Mouse (Mus musculus): ENCODE measurements around the gene Prkch. TPM values are rescaled to one million over a fixed set of nuclear protein-coding genes. Genes with fewer than 3 reads are reported as not detected.

Gene Prkch
- total RNA-seq, 2 experiments from 2014 or later, result 11.2 to 16.3 TPM

DNA sequence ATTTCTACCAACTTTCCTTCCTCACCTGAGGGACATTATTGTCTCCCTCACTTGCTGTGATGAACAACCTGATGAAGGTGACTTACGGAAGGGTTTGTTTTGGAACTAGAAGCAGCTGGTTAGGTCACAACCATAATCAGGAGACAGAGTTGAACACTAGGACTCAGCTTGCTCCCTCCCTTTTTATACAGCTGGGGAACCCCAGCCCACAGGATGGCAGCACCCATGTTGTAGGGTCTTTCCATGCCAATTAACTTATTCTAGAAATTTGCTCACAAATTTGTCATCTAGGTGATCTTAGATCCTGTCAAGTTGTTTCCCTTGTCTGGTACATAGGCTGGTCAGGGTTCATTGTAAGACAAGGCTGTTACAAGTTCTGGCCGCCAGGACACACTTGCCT, 130.7 kb downstream of the Prkch start:
- DNase-seq, result no peak

DNA sequence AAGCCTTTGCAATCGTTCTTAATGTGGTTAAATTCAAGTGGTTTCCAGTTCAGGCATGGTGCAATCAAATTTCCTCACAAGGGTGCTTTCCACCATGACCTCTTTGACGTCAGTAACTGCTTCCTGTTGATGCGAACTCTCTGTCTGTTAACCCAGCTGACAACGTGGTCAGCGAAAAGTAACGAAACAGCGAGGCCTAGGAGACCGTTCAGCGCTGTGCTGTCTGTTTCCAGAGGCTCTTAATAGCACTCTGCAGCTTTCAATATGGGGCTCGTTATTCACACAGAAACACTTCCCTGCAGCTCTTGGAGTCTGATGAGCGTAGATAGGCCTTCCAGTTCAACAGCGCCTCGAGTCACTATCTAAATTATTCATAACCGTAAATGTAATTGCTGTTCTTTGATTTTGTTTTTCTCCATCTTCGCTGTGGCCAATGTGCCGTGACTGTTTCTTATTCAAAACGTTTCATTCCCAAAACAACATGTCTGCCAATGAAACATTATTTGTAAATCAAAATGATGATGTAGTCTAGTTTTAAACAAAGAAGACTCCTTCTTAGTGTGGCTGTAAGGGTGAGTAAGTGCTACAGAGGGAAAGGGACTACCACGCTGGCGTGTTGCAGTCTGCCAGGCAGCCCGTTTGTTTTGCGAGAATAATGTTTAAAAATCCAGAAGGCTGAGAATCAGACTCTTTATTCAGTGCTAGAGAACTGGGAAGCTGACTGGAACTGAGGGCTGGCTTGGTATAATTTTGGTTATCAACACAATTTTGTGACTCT, 131.5 kb downstream of the Prkch start:
- DNase-seq, result no peak

DNA sequence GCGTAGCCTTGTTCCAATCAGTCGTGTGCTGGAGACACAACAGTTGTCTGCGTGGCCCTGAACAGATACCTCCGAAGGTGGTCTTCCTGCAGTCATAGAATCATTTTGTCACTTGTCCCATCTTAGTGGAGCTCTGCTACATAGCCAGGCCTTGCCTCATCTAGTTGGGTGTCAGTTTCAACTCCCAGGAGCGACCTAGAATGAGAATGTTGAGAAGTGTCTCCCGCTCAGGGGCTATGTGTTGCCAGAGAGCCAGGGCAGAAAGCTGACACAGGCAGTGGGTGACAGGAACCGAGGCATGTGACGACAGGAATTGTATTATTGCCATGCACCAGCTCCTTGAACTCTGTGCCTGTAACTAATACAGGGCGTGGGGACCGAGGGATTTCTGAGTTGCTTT, 133.4 kb downstream of the Prkch start:
- DNase-seq, result no peak

DNA sequence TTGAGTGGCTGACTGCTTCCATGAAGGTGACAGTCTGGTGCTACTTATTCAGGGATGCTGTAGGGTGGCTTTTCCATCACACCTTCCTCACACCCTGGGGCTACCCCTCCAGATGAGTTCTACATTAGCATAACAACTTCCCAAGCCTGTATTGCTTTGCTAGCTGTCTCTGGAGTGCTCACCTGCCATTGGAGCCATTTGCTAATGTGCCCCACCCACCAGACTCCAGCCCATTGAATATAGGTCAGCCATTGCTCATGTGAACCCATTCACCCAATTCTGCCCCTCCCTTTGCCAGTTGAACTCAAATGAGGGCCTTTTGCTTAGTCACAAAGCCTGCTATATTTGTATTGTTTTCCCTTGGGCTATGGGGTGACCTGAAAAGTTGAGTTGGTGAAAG, 135.2 kb downstream of the Prkch start:
- no peak for DNase-seq

DNA sequence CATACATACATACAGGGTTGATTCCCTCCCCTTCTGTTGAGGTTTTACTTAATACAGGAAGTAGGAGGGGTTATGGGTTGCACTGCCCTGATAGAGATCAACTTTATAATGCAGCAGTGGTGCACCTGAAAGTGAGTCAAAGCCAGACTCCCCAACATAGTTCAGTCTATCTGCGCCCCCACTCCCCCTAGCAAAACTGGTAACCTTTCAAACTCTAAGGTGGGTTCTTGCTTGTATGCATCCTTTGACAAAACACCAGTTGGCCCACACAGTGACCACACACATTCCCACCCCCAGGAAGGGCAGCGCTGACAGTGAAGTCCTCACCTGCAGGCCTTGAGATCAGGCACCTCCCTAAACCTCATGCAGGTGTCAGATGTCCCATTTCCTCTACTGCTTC, 135.9 kb downstream of the Prkch start:
- no peak for DNase-seq

DNA sequence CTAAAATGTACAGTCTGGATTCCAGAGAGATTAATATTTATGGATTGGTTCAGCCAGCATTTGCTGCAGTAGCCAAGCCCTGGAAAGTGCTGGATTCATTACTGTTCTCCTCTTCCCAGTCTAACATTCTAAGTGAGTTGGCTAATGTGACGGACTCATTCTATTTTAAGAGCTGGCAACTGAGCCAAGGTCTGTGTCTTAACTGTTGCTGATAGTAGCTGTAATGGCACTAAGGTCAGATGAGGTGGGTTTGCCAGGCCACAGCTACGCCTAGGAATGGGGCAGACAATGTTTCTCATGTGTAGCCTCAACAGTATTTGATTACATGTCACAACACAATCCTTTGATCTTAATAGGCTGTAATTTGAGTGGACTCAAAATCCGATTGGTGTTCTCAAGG, 137.5 kb downstream of the Prkch start:
- peak; percentile 34 to 39 for DNase-seq

DNA sequence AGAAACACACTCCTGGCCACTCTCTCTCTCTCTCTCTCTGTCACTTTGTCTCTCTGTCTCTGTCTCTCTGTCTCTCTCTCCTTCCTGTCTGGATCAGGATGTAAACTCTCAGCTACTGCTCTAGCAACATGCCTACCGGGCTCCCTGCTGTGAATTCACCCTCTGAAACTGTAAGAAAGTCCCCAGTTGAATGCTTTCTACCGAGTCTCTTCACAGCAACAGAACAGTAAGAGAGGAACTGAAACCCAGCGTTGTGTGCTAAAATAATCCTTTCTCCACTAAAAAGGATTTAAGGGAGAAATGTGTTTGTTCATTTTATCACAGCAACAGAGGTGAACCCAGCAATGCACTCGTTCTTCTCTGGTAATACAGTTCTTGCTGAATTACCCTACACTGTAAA, 138.5 kb downstream of the Prkch start:
- DNase-seq, result no peak

DNA sequence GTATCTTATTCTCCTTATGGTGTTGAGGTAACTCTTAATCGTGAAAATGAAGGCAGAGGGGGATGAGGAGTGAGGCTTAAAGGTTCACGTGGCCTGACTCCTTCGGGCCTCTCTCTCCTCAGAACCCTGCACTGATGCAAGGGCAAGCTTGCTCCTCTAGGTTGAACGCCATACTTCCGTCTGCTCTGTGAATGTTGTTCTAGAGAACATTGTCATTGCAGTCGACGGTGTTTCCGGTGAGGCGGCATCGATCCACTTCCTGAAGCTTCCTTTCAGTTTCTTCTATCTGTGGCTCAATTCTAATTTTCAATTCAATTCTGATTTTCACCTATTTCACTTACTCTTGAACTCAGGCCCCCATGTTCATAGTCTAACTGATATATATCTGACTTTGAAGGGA, 139.3 kb downstream of the Prkch start:
- DNase-seq, result no peak

DNA sequence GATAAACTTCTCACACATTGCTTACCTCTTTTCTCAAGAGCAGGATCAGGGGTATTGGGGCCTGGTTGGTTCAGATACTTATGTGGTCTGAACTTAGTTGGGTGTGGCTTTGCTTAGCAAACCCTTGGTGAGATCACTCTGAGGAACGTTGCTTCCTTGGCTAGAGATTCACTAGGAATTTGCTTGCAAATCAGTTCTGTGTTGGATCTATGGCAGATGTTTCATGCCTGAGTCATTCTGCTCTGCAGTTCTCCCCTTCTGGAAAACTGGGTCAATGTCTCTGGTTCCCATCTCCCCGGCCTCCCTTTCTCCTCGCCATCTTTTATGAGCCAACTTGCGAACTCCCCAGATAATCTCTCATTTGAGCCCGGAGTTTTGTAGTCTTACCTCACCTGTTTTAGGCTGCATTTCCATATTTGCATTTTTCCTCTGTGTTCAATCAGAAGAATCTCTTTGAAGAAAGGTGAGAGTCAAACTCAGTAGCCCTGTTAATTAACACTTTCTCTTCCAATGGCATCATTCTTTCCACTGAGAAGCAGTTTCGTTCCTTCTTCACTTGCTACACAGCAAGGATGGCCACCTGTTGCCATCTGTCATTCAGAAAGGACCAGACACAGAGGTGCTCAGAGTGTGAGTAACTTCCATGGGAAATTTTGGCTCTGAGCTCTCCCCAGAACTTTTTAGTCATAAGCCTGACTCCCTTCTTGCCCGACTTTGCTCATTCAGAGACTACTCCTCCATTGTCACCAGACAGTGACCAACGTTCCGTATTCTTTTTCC, 141.4 kb downstream of the Prkch start:
- DNase-seq, result peak; percentile 38 to 45

DNA sequence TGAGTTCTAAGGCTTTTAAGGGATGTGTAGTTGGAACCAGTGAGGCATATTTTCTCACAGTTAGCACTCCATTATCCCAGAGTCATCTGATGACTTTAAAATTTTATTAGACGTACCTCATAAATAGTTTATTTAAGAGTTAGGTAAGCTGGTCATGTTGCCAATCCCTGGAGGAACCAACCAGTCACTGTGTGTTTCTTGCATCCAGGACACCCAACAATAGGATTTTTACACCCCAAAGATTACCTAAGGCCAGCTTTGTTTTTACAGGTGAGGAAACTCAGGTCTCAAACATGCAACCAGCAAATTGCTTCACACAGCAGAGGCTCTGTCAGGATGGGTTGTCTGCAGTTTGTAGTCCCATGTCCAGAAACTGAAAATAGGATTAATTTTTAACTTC, 142.4 kb downstream of the Prkch start:
- no peak for DNase-seq

DNA sequence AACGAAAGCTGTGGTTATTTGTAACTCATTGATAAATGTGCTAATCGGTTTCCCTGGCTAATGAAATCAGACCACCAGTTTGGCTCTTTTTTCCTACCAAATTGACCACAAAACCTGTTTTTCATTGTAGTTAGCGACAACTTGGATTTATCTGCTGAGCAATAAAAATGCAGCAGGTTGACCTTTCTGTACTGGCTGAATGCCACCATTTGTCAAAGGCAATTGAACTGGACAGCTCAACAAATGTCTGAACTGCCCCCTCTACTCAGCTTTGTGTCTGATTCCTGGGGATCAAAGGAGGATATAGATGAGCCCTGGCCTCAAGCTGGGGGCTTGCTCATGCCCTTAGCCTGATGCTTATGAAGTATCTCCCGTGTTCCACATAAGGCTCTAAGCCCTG, 146.0 kb downstream of the Prkch start:
- peak; percentile 42 to 59 for DNase-seq

DNA sequence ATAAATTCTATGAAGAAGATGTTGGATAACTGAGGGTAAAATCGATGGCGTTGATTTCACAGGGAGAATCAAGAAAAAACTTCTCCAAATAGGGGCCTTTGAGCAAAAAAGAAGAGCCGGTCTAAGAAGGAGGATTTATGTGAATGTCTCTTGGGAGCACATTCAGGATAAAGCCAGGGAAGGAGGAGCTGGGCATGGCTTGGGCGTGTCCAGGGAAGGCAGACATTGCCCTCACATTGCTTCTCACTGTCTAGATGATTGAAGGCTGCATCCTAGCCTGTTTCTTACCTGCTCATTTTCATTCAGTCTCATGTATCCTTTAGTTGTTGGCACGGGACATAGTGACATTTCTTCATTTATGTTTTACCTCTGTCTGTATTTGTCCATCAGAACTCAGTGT, 146.5 kb downstream of the Prkch start:
- DNase-seq, result no peak

DNA sequence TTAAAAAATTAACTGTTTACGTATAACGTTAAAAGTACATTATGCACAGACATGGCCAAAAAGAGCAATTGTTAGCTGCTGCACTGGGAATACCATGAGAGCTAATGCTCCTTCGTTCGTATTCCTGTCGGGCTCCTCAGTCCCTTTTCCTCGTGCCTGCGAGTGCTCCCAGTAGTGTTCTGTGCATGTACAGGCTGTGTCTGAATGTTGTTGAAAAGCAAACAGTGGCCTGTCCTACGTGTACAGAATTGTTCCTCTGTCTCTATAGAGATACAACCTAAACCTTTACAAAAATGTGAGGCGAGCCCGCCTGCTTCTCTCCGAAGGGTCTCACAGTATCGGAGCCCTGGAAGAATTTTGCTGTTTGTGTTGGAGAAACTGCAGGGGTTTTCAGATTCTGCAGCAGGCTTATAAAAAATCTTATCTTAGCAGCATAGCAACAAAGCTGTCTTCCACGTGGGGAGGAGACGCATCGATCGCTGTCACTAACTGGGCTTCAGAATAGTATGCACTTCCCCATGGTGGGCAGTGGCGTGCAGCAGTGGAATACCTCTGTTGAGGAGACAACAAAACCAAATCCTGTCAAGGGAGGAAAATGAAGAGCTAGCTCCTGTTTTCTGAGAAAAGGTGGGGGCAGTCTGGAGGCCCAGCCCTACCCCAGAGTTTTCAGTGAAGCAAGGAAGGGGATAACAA, 147.4 kb downstream of the Prkch start:
- DNase-seq, result no peak

DNA sequence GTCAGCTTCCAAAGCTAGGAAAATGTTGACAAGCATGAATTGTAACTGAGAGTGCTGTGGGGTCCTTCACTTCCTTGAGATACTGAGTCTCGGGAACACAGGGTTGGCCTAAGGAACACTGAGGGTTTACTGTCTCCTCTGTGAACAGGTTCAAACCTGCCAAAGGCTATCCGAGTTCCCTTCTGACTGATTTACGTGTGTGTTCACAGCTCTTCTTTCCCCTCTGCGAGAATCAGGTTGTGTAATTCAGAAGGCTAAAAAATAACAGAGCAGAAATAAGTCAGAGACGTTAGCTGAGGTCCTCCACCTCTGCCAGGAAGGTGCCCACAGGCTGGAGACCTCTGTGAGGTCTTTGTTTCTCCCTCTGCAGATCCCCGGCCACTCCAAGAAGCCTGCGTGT, 148.3 kb downstream of the Prkch start:
- DNase-seq, result no peak

DNA sequence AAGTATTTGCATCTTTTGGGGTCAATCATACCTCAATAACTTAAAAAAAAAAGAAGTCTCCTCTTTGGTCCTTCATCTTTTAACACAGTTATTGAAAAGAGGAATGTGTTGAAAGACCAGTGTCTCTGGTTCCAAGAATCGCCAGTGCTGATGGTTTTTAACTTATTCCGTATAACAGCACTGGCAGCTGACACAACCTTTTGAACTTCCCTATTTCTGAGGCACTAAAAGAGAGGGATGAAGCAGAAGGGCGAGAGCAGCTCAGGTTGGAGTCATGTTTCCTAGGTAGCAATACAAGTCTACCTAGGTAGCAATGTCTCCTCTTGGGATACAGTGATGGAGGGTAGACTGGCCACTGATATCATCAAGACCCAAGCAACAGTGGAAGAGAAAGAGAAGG, 152.3 kb downstream of the Prkch start:
- no peak for DNase-seq

DNA sequence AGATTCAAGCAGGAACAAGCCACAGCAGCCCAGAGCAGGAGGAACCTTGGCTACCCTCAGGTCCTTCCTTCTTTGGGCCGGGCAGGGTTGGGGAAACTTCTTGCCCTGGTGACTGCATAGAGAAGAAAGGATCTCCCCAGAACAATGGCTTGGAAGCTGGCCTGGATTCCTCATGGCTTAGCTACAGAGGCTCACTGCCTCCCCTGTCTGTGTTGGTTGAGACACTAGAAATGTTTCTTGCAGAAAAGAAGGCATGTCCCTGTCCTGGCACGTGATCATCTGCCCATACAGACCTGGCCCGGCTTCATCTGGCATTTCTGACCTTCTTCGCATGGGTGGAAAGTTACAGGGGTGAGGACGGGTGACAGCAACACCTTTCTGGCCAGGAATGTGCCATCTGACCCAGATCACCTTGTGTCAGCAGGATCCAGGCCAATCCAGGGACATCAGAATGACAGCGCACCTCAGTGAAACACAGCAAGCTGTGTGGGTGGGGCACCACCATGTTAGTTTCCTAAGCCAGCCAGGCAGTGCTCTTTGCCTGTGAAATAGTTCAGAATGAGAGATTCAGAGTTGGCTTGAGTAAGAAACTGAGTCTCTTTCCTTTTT, 155.1 kb downstream of the Prkch start:
- DNase-seq, result no peak

DNA sequence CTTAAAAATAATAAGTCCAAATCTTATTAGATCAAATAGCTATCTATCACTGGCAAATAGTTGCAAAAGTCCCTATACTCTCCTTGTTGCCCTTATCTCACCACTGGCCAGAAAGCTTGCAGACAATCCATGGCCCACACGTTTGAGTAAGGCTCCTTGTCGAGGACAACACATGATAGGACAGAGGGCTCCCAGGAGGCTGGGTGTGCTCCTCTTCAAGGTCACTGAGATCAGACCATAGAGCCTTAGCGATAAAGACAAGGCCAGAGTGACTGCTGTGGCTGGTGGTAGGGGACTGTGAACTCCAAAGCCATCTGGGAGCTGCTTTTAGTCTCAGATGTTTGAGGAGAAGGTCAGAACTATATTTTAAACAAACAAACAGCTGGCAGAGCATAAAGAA, 158.0 kb downstream of the Prkch start:
- DNase-seq, result peak; percentile 11 to 27

DNA sequence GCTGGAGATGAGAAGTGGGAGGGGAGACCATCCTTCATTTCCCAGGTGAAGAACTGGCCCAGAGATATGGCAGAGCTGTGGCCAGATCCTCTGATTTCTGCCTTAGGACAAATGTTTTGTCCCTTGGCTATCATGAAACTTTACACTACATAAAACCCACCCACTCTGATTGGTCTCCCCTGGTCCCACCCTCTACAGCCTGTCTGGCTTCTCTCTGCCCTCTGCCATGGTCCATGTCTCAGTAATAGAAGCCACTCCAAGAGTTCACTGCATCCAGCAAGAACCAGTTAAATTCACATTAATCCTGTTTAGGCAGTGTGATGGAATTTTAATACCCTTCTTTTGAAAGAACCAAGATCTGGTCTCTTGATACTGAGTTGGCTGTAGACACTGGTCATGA, 158.5 kb downstream of the Prkch start:
- no peak for DNase-seq

DNA sequence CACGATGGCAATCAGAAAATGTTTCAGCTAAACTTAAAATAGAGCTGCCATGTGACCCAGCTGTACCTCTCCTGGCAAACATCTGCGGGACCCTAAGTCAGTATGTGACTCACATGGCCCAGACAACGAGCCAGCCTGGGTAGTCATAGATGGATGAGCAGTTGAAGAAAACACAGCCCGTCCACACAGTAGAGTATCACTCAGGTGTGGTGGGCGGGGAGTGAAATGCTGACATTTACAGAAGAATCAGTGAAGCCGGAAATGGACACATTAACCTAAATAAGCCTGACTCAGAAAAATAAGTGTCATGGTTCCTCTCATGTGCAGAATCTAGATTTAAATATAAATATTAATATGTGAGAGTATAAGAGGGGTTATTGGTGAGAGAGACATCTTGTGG, 161.5 kb downstream of the Prkch start:
- DNase-seq, result no peak

DNA sequence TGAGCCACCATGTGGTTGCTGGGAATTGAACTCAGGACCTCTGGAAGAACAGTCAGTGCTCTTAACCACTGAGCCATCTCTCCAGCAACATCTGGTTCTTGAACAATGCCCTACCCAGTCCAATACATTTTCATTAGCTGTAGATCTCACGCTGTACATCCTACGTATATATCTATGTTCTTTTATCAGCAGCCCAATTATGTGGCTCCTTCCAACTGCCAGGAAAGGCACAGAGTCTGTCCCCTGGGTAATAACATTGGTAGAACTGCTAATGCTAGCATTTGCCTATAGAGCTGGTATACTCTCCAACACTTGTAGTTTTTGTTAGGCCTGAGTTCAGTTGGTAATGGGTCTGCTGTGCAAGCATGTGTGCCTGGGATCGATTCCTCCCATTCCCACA, 163.8 kb downstream of the Prkch start:
- no peak for DNase-seq

DNA sequence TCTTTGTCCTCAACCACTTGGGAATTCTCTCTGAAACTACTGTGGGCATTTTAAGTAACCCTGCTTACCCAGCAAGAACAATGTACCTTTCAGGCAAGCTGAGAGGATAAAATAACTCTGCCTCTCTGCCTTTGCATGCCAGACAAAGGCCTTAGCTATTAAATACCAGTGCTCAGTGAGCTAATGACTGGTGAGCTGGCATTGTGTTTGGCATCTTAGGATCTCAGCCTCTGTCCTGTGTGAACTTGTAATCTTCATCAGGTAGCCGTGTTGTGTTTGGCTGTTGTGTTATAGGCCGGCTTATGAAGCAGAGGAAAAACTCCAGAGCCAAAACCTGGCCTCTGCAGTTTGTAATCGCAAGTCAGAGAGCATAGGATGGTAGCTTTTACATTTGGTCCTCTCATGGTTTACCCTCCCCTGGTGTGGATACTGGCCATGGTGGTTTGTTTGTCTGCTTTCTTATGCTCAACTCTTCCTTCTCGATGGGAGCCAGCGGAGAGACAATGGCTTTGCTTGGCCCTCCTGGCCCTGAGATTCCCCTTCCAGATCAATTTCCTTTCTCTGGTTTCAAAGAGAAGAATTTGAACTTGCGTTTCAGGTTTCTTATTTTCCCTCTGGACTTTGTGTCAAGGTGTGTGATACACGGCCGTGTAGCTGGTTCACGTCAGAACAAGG, 170.0 kb downstream of the Prkch start:
- DNase-seq, result peak in 1 of 2 experiments; percentile 24

DNA sequence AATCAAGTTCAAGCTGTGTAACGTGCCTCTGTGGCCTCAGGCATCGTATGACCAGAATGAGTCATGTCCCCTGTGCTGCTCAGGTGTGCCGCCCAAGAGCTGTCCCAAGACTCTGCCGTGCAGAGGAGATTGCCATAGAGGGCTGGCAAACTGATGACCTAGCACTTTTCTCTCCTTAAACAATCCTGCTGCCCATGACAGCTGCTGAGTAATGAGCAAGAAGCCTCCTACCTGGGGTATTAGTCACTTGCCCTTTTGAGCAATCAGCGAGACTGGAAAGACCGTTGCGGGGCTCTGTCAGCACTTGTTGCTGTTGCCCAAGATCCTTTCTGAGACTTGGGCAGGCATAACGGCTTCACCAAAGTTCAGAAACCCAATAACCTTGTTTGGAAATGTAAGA, 171.1 kb downstream of the Prkch start:
- no peak for DNase-seq
